Mouse (Mus musculus): ENCODE measurements around the gene Dnah7a. TPM values are rescaled to one million over a fixed set of nuclear protein-coding genes. Genes with fewer than 3 reads are reported as not detected.

The Dnah7a gene
- polyA plus RNA-seq, 1 experiment from 2014 or later, result 8.5 TPM

Small RNA genes within 50 kb of the gene (microRNA-seq; reads per million reads assigned to microRNA genes)
- not detected for gene Gm25240

Other genes starting within 250 kb of the Dnah7a start
- 8.3 and 9.6 TPM in 2 replicates for gene Stk17b, start 78.4 kb upstream of the Dnah7a start, polyA plus RNA-seq (2016; fragmentation: Nextera tagmentation; extraction: Ambion mirVana)